Mouse (Mus musculus) G1E (cell line): ENCODE data around the gene Fcgr3. TPM values are rescaled to one million over a fixed set of nuclear protein-coding genes. Genes with fewer than 3 reads are reported as not detected.
"Not testable (repeated sequence)": the region's sequence is repeated elsewhere in the genome, so short reads cannot be mapped to it uniquely, and the experiment has no call there.

Experiments used
- ATAC-seq: 2 replicates; pipeline ENCODE4 v1.8.0; 2016; ENCODE audit warnings: mild to moderate bottlenecking; ENCODE audit not compliant: insufficient number of reproducible peaks, poor library complexity, low FRiP score, severe bottlenecking; ENCODE audit errors: extremely low read depth
- DNase-seq: peaks from one replicate; pipeline ENCODE4 v3.0.0; 2012; ENCODE audit warnings: low spot score
- H3K27me3 ChIP-seq: 2 replicates; pipeline ENCODE4 v1.6.1; 2012; ENCODE audit warnings: mild to moderate bottlenecking, low read length, inconsistent platforms; ENCODE audit not compliant: insufficient read depth
- H3K36me3 ChIP-seq: replicated peaks from 2 replicates; pipeline ENCODE3; 2012; ENCODE audit warnings: mild to moderate bottlenecking, inconsistent platforms
- H3K4me1 ChIP-seq: 2 replicates; pipeline ENCODE4 v1.6.1; 2012; ENCODE audit warnings: low read depth, low read length, inconsistent platforms, mixed read lengths; ENCODE audit not compliant: insufficient read depth
- H3K4me3 ChIP-seq: 2 replicates; pipeline ENCODE4 v1.5.1; 2012; ENCODE audit warnings: low read depth, mild to moderate bottlenecking, inconsistent platforms, low read length, moderate library complexity, mixed read lengths
- H3K9me3 ChIP-seq: replicated peaks from 2 replicates; pipeline ENCODE4 v1.6.1; 2012; ENCODE audit warnings: inconsistent platforms
- CTCF ChIP-seq: IDR thresholded peaks from 2 replicates; pipeline ENCODE4 v1.5.1; 2012; ENCODE audit warnings: low read depth, low read length, inconsistent platforms, mixed read lengths
- GATA1 ChIP-seq: IDR thresholded peaks from 2 replicates; pipeline ENCODE4 v1.6.1; 2012; ENCODE audit warnings: borderline replicate concordance, low read length, inconsistent platforms, mixed read lengths
- GATA2 ChIP-seq: IDR thresholded peaks from 2 replicates; pipeline ENCODE4 v1.6.1; 2012; ENCODE audit warnings: low read depth, low read length, inconsistent platforms, borderline replicate concordance
- POLR2AphosphoS5 ChIP-seq: IDR thresholded peaks from 2 replicates; pipeline ENCODE4 v1.6.1; 2012; ENCODE audit warnings: low read depth, low read length, inconsistent platforms; ENCODE audit not compliant: insufficient replicate concordance
- TAL1 ChIP-seq: conservative IDR thresholded peaks from 2 replicates; pipeline ENCODE4 v1.6.1; 2012; ENCODE audit warnings: low read depth, low read length, inconsistent platforms, mixed read lengths
- polyA plus RNA-seq: library from polyadenylated mRNA; stranded (reverse); fragments of >175 nt; gene quantifications from 2 replicates; pipeline ENCODE4 v1.2.3, GENCODE M21; 2012
- total RNA-seq, 2 experiments: library from RNA; stranded (forward) in 1 of 2; stranded (reverse) in 1 of 2; fragments of 200-1000 nt in 1 of 2; fragments of >200 nt in 1 of 2; fragmentation: Nextera tagmentation in 1 of 2; gene quantifications; 2 replicates each; pipeline ENCODE4 v1.2.3; 2014 to 2017

Fcgr3 gene
- total and polyA plus RNA-seq, 3 experiments: 1.5 to 99.6 (median 9.3) TPM

- H3K4me1 ChIP-seq: peaks cover 58% of the 10 kb centered on the region
- H3K36me3 ChIP-seq: no peaks in the 10 kb centered on the region
- ATAC-seq: peak; percentile 92
- peaks cover 6% of the 10 kb centered on the region for H3K9me3 ChIP-seq
- H3K27me3 ChIP-seq: no peaks in the 10 kb centered on the region
- DNase-seq: peak; percentile 64
- TF ChIP-seq TAL1 (peak; percentile 74), GATA1 (no peak)
- no peak overlapping the region; the same call in 1 of the 2 replicates for H3K4me3 ChIP-seq
Measured at GRCm38 (mm10) chr1:171097612-171098011, 32.9 kb upstream of the Fcgr3 start.

DNA sequence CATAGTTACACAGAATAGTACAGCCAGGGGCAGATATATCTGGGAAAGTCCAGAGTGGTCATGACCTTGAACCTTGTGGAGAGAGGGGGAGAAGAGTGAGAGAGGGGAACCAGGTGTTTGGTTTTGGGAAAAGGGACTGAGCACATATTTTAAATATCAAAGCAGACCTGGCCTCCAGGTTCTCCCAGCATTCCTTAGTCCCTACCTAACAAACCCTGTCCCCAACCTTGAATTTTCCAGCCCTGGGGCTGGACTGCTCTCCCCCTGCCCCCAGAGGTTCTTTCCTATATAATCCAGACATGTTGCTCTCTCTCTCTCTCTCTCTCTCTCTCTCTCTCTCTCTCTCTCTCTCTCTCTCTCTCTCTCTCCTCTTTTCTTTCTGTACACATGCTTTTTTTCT is 32.4 kb upstream of the Fcgr3 start:
- peak overlapping the region; percentile 33; the same call in 1 of the 2 replicates for H3K4me3 ChIP-seq
- peaks cover 58% of the 10 kb centered on the region for H3K4me1 ChIP-seq
- peaks cover 6% of the 10 kb centered on the region for H3K9me3 ChIP-seq

DNA sequence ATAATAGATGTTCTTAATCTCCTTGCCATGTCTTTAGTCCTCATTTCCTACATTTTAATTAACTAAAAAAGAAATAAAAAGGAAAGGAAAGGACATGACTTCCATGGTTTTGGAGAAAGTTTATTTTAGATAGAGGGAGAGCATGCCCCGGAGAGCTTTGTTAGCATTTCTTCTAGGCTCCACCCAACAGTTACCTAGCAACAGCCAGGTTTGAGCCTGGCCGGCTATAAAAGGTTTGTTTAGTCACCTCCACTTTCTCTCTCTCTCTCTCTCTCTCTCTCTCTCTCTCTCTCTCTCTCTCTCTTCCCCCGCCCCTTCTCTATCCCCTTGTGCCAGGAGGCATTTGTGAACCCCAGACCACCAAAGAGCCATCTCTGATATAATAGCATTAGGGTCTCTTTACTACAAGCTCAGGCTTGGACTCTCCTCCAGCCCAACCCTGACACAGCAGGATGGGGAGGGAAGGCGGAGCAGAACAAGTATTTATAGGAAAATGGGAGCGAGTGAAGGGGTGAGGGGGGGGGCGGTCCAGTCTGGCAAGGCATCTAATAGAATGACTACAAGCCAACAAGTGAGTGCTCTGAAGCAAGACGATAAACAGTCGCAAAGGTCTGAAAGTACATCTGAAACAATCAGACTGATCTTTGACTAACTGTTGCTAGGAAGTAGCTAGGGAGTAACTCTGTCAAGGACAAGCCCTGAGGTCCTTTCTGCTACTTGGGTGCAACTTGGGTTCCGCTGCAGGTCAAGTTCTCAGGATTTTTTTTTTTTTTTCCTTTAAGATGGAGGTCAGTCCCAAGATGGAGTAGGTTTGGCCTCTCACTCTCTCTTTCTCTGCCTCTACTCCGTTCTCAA is 31.6 kb upstream of the Fcgr3 start:
- Histone ChIP-seq H3K36me3 (no peaks in the 10 kb centered on the region), H3K4me1 (peaks cover 51% of the 10 kb centered on the region), H3K4me3 (no peak overlapping the region; the same call in 1 of the 2 replicates), H3K9me3 (peaks cover 6% of the 10 kb centered on the region), H3K27me3 (no peaks in the 10 kb centered on the region)
- ATAC-seq (no peak), DNase-seq (no peak)
- TF ChIP-seq POLR2AphosphoS5 (no peak), GATA2 (no peak), TAL1 (no peak), CTCF (no peak), GATA1 (no peak)

More for the DNA sequence above, 32.4 kb upstream of the Fcgr3 start:
- DNase-seq: no peak
- no peak for TF ChIP-seq GATA1
- TF ChIP-seq TAL1: no peak
- TF ChIP-seq GATA2: no peak
- no peak for TF ChIP-seq CTCF
- TF ChIP-seq POLR2AphosphoS5: no peak
- Histone ChIP-seq H3K27me3 (no peaks in the 10 kb centered on the region), H3K36me3 (no peaks in the 10 kb centered on the region)
- no peak for ATAC-seq

DNA sequence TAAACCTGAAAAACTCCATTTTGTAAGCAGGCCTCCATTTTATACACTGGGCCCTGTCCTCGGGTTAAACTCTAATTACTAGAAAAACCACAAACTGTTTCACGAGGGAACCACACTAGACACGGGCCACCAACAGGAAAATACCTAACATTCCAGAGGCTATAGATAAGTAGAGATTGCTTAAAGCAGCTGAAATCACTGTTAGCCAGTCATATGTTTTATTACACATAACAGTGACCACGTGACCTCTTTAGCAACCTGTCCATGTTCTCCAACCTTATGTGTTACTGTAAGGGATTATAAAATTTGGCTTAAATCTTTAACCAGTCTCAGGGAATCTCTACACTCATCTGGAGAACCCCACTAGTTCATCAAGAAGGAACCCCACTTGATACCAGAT is 29.7 kb upstream of the Fcgr3 start:
- H3K27me3 ChIP-seq: no peaks in the 10 kb centered on the region
- no peak for ATAC-seq
- peaks cover 49% of the 10 kb centered on the region for H3K4me1 ChIP-seq
- H3K4me3 ChIP-seq: no peak overlapping the region
- peaks cover 8% of the 10 kb centered on the region for H3K9me3 ChIP-seq
- no peak for TF ChIP-seq GATA2
- no peak for TF ChIP-seq CTCF
- TF ChIP-seq POLR2AphosphoS5: no peak
- TF ChIP-seq GATA1: no peak
- DNase-seq: no peak
- no peaks in the 10 kb centered on the region for H3K36me3 ChIP-seq

DNA sequence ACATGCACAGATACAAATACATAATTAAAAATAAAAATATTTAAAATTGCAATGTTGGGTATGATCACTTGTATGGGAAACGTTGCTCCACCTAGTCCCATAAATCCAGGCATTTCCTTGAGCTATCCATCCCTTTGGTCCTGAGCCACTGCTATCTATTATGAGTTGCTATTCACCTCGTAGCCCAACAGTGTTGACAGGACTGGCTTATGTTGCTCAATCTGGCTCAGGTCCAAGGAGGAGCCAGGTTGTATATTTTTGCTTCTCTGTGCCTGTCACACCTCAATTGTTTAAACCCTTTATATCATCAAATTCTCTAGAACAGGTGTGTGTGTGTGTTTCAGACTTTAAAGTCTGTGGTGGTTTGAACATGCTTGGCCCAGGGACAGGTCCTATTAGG is 26.0 kb upstream of the Fcgr3 start:
- H3K27me3 ChIP-seq: no peaks in the 10 kb centered on the region
- H3K4me1 ChIP-seq: peaks cover 36% of the 10 kb centered on the region
- H3K9me3 ChIP-seq: 0 out of 2 replicates have a peak, but pooled peaks cover 2% of the 10 kb centered on the region
- TF ChIP-seq CTCF: no peak
- no peak for TF ChIP-seq POLR2AphosphoS5
- H3K36me3 ChIP-seq: no peaks in the 10 kb centered on the region
- ATAC-seq: no peak
- no peak for DNase-seq
- H3K4me3 ChIP-seq: no peak overlapping the region

DNA sequence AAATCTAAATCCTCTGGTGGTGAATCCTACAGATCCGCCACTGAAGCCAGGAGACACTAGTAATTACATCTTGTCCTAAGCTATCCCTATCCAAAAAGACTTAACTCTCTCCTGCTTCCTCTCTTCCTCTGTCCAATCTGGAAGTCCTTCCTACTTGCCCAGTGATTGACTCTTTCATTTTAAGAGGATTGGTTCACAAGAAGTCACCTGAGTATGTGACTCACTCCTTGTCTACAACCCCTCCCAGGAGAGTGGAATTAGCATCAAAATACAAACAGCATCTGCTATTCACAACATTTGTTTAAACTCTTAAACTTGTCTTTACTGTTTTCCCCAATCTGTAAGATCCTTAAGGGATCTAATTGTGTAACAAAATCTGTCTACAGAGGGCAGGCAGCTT is 25.2 kb upstream of the Fcgr3 start:
- H3K9me3 ChIP-seq: 0 out of 2 replicates have a peak, but pooled peaks cover 2% of the 10 kb centered on the region
- no peaks in the 10 kb centered on the region for H3K27me3 ChIP-seq
- H3K4me3 ChIP-seq: no peak overlapping the region
- TF ChIP-seq GATA2 (no peak), TAL1 (no peak), GATA1 (no peak), POLR2AphosphoS5 (no peak), CTCF (no peak)
- peaks cover 29% of the 10 kb centered on the region for H3K4me1 ChIP-seq
- ATAC-seq (no peak), DNase-seq (no peak)
- no peaks in the 10 kb centered on the region for H3K36me3 ChIP-seq

DNA sequence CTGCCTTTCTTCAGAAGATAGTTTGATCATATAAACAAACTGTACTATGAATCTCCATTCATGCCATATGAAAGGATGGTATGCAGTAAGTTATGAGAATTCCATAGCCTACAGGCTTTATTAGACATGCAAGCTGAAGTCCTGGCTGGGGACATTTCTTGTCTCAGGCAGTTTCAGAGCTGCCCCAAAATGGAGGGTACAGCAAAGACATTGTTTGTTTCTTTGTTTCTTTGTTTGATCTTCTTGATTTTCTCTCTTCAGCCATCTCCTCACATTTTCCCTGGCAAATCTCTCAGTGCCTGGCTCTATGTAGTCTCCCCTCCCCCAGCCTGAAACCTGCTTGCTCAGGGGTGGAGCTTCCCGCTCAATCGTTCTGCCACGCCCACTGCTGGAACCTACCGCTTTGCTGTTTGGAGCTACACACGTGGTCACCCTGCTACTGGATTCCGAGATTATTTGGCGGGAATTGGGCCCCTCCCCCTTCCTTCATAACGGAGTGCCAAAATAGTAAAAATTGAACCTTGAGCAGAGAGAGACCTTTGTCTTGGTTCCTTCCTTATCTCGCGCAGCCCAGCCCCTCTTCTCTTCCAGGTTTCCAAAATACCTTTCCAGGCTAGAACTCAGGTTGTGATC is 23.6 kb upstream of the Fcgr3 start:
- Histone ChIP-seq H3K4me3 (peak overlapping the region; percentile 23; the same call in 1 of the 2 replicates), H3K4me1 (peaks cover 18% of the 10 kb centered on the region)
- H3K9me3 ChIP-seq, H3K27me3 ChIP-seq, ATAC-seq, DNase-seq, H3K36me3 ChIP-seq: not testable (repeated sequence)
